Mouse (Mus musculus) heart, postnatal 0 days (tissue): ENCODE data around the gene Yipf2.

Experiments
- CTCF ChIP-seq: IDR thresholded peaks from 2 replicates; pipeline ENCODE4 v1.5.1; 2016; ENCODE audit warnings: antibody characterized with exemption, control low read depth, low read depth
- EP300 ChIP-seq: IDR thresholded peaks from 2 replicates; pipeline ENCODE4 v1.6.1; 2016; ENCODE audit warnings: antibody characterized with exemption, low read depth

DNA sequence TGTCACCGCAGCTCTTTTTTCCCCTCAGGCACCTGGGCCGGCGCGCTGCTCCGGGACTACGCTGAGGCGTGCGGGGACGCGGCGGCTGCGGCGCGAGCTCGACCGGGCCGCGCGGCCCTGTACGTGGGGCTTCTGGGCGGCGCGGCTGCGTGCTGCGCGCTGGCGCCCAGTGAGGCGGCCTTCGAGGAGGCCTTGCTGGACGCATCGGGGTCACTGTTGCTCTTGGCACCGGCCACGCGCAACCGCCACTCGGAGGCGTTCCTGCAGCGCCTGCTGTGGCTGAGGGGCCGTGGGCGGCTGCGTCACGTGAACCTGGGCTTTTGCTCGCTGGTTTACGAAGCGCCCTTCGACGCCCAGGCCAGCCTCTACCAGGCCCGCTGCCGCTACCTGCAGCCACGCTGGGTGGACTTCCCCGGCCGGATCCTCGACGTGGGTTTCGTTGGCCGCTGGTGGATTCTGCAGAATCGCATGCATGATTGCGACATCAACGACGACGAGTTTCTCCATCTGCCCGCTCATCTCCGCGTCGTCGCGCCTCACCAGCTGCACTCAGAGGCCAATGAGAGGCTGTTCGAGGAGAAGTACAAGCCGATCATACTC lies 594 bp upstream of the Yipf2 start:
- TF ChIP-seq CTCF (no peak), EP300 (no peak)
